Mouse (Mus musculus) spleen, adult 12 weeks (tissue): ENCODE measurements at regions not wholly inside any gene's neighbourhood (a gene's known extent, or its start where the extent isn't known, plus 50 kb on each side); places are given as distances from the start of the nearest gene placed in this dataset.
"Not testable (repeated sequence)": the region's sequence is repeated elsewhere in the genome, so short reads cannot be mapped to it uniquely, and the experiment has no call there.

Source experiments
- DNase-seq: peaks from one replicate; pipeline ENCODE4 v3.0.0; 2022; ENCODE audit warnings: low spot score

GRCm38 (mm10) chr1:64463715-64464290, 68.6 kb upstream of the Creb1 start:
- DNase-seq: no peak

- DNase-seq: not testable (repeated sequence)
These were observed 70.8 kb upstream of the Creb1 start for GRCm38 (mm10) chr1:64461616-64462015.

DNA sequence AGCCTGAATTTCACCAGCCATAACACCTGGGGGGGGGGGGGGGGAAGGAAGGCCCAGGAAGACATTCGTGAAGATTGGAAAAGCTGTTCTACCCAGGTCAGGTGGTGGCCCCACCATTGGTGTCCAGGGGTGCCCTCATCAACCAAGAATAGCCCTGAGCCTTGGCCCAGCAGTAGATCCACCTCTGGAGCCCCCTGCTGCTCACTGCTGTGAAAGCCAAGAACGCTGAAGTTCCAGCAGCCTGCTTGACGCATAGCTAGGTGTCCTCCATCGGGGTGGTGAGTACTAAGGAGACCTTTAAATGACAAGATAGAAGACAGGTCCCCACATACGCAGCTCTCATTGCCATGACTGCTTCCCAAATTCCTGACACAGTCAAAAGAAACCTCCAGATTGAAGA, 74.6 kb upstream of the Creb1 start:
- no peak for DNase-seq

GRCm38 (mm10) chr1:64449141-64449540, 83.3 kb upstream of the Creb1 start:
- DNase-seq: no peak

- peak; percentile 5 for DNase-seq
These were observed 84.4 kb upstream of the Creb1 start for GRCm38 (mm10) chr1:64448090-64448489.

DNA sequence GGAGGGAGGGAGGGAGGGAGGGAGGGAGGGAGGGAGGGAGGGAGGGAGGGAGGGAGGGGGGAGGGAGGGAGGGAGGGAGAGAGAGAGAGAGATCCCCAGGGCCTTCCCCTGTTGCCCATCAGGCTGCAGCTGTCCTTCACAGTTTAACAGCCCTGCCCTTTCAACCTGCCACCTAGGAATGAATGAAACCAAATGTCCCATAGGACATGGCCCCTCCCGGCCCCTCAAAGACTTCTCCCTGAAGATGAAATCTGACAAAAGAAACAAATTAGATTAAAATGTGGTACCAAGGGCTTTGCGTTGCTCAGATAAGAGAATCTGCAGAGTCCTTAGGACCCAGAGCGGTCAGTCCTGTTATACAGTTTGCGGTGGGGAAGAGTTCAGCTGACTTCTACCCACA, 86.0 kb upstream of the Creb1 start:
- DNase-seq: no peak

DNA sequence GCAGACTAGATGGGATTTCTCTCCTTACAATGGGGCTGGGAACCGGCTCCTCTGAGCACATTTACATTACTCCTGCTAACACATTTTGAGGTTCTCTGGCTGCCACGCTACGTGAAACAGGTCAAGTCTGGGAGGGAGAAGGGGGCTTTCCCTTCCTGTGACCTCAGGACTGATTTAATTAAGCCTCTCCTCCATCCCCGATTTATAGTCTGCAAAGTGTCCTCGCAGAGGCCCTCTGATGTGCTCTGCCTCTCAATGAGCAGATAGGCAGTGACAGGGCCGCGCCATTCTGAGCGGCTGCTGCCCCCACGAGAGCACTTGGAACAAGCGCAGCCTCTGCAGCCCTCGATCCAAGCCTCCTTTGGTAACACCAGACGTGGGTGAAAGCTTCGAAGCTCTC, 86.5 kb upstream of the Creb1 start:
- DNase-seq: no peak

DNA sequence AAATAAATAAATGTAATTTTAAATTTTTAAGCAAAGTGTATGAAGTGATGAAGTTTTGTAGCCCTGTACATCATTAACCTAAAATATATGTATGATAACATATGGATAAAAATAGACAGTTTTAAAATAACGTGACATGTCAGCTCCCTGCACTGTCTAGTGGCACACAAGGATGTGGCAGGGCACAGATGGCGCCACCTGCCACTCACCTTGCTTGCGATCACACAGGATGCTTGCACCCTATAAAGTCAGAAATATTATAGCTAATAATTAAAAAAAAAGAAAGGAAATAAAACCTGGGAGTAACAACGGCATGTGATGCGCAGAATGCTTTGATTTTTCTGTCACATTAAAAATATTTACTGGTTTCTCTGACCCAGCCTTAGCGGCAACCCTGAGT, 89.0 kb upstream of the Creb1 start:
- DNase-seq: no peak

- DNase-seq: no peak
These were observed 90.1 kb upstream of the Creb1 start for GRCm38 (mm10) chr1:64442179-64442874.

DNA sequence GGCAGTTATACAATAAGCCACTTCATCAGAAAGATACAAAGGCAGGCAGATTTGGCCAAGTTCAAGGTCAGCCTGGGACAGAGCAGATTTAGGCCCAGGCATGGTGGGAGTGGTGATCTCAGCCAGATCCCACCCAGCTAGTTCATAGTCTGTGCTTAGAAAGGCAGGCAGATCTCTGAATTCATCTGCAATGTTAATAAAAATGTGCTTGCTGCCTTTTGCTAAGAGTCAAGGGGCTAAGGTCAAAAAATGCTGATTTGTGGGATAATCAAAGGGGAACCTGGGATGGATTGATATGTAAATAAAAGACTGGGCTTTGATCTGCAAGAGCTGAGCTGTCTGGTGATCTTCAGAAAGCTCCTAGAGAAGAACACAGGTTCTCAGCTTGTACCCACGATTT, 109.2 kb upstream of the Creb1 start:
- no peak for DNase-seq

- DNase-seq: no peak
These were observed 113.9 kb upstream of the Creb1 start for GRCm38 (mm10) chr1:64418567-64418966.

GRCm38 (mm10) chr1:64415906-64416305, 116.5 kb upstream of the Creb1 start:
- DNase-seq: no peak

GRCm38 (mm10) chr1:64413181-64413560, 119.3 kb upstream of the Creb1 start:
- no peak for DNase-seq

GRCm38 (mm10) chr1:64412481-64413180, 119.8 kb upstream of the Creb1 start:
- no peak for DNase-seq

- DNase-seq: no peak
These were observed 120.5 kb upstream of the Creb1 start for GRCm38 (mm10) chr1:64411851-64412480.

DNA sequence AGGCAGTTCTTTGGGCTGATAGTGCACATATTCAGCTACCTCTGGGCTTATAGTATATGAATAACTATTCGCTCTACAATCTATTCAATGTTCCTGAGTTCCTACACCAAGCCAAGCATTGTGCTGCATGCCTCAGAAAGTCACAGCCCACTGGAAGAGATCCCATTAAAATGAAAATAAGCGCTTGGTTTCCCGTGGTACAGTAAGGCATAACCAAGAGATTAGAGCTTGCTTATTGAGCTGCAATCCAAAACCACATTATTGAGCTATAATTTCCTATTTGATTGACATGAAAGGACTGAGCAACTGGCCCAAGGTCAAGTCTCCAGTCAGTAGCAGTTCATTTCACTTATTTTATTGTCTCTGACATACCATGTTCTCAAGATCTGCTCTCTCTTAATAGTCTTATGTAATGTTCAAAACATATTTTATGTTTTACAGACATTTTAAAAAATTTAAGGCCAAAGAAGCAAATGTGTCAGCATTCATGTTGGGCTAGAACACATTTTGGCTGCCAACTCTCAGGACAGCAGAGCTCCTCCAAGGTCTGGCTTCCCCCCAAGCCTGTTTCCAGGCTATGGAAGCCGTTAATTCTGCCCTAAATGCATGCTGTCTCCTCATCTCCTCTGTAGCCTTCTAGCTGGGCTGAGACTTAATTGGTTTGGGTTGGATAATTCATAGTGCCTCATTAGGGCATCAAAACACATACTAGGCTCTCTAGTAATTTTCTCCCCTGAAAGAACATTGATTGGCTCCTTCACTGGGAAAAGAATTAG, 123.5 kb upstream of the Creb1 start:
- DNase-seq: no peak

GRCm38 (mm10) chr1:64391525-64391924, 140.9 kb upstream of the Creb1 start:
- no peak for DNase-seq

DNA sequence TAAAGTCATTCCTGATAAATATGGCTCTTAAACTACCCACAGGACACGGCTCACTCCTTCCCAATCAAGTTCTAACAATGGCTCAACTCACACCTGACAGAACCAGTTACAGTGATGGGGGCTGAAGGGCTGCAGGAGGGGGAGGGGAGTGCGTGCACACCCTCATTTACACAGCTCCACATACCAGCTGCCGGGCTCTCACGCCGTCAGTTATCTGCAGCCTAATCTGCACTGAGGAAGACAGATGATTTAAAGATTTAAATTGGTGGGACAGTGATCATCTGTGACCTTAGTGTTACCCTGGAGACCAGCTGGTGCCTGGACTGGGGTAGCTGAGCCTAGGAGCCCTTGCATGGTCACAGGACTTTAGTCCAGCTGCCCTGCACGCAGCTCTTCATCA, 151.2 kb upstream of the Creb1 start:
- no peak for DNase-seq

- not testable (repeated sequence) for DNase-seq
These were observed 156.0 kb upstream of the Creb1 start for GRCm38 (mm10) chr1:64376426-64376825.

- DNase-seq: no peak
These were observed 158.0 kb upstream of the Creb1 start for GRCm38 (mm10) chr1:64374286-64375071.

DNA sequence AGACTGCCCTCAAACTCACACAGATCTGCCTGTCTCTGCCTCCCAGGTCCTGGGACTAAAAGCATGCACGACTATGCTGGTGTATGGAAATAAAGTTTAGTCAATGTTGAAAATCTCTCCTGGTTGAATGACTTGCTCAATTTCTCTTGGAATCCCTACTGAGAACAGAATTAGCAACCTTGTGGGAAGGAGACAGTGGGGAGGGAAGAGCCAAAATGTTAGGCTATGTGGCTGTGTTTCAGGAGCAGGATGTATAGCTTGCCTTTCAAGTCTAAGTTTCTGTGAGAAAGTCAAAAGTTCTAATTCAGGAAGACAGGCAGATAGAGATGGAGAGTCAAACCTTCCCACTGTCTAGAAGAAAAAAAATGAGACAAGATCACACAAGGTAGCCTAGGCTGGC, 168.3 kb upstream of the Creb1 start:
- no peak for DNase-seq
